Mouse (Mus musculus): ENCODE data around the gene Cdk19.

DNA sequence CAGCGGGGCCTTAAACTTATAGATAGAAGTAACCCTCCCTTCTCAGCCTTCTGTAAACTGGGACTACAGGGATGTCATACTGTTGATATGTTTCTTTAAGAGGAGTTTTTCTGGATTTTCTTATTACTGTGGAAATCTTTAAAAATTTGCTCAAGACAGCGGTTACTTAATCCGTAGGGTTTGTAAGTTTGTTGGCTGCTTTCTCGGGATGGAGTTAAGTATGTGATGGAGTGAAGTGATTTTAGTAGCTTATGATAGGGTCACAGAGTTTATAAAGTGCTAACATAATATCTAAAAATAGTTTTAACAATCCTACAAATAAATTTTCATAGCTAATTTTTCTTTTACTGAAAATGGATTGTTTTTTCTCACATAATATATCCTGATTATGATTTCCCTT is 38.9 kb downstream of the Cdk19 start:
- TF ChIP-seq CTCF (IDR thresholded peaks at IDR 0.05; ENCODE audit: control insufficient read depth, insufficient read depth, low read length) (no peak), POLR2A (IDR thresholded peaks at IDR 0.05; ENCODE audit: borderline replicate concordance, control insufficient read depth, low read depth, low read length) (no peak)

All from bone marrow, adult 2 months (tissue).